Mouse (Mus musculus) natural killer cell, adult 2 months (primary cell): Measurements from ENCODE around the gene Timp2.

Experiments used
- DNase-seq, 2 experiments: peaks; one replicate each; pipeline ENCODE4 v3.0.0; 2022; ENCODE audit warnings: low spot score in 2 of 2

The Timp2 gene

GRCm38 (mm10) chr11:118295026-118295425, 60.5 kb downstream of the Timp2 start:
- DNase-seq, result no peak

GRCm38 (mm10) chr11:118292671-118293070, 62.9 kb downstream of the Timp2 start:
- no peak for DNase-seq

GRCm38 (mm10) chr11:118289999-118290889, 65.3 kb downstream of the Timp2 start, which contains the start of gene Usp36:
Usp36 (minus strand) TSS chr11:118290244.
- DNase-seq, result peak; percentile 99

GRCm38 (mm10) chr11:118289562-118289961, 66.0 kb downstream of the Timp2 start:
- no peak for DNase-seq

- DNase-seq, result no peak
Observed at GRCm38 (mm10) chr11:118289037-118289511, 66.5 kb downstream of the Timp2 start.

- DNase-seq, result no peak
Observed at GRCm38 (mm10) chr11:118287573-118287972, 68.0 kb downstream of the Timp2 start.

GRCm38 (mm10) chr11:118286434-118286833, 69.1 kb downstream of the Timp2 start:
- DNase-seq, result no peak

GRCm38 (mm10) chr11:118285791-118286190, 69.7 kb downstream of the Timp2 start:
- no peak for DNase-seq

- no peak for DNase-seq
Observed at GRCm38 (mm10) chr11:118280218-118280617, 75.3 kb downstream of the Timp2 start.

- no peak for DNase-seq
Observed at GRCm38 (mm10) chr11:118276328-118276727, 79.2 kb downstream of the Timp2 start.

- DNase-seq, result no peak
Observed at GRCm38 (mm10) chr11:118275092-118275491, 80.4 kb downstream of the Timp2 start.

- DNase-seq, result peak; percentile 50 to 55
Observed at GRCm38 (mm10) chr11:118269827-118270226, 85.7 kb downstream of the Timp2 start.

GRCm38 (mm10) chr11:118266666-118267046, 88.9 kb downstream of the Timp2 start:
- no peak for DNase-seq

- DNase-seq, result peak in 1 of 2 experiments; percentile 37
Observed at GRCm38 (mm10) chr11:118266044-118266665, 89.4 kb downstream of the Timp2 start.

GRCm38 (mm10) chr11:118265621-118266020, 89.9 kb downstream of the Timp2 start:
- DNase-seq, result peak; percentile 28 to 53

- DNase-seq, result no peak
Observed at GRCm38 (mm10) chr11:118263146-118263545, 92.4 kb downstream of the Timp2 start.

- peak; percentile 21 to 24 for DNase-seq
Observed at GRCm38 (mm10) chr11:118260081-118260480, 95.5 kb downstream of the Timp2 start.

- DNase-seq, result no peak
Observed at GRCm38 (mm10) chr11:118259580-118259979, 96.0 kb downstream of the Timp2 start.

- DNase-seq, result no peak
Observed at GRCm38 (mm10) chr11:118256371-118256770, 99.2 kb downstream of the Timp2 start.

- peak in 1 of 2 experiments; percentile 54 for DNase-seq
Observed at GRCm38 (mm10) chr11:118254159-118254951, 101.2 kb downstream of the Timp2 start.

- DNase-seq, result no peak
Observed at GRCm38 (mm10) chr11:118253447-118254158, 101.9 kb downstream of the Timp2 start.
